Mouse (Mus musculus) naive thymus-derived CD4-positive, alpha-beta T cell, adult 2 months (primary cell): ENCODE results near the gene Galnt6.

Experiments used
- DNase-seq: peaks from one replicate; pipeline ENCODE4 v3.0.0-alpha.2; 2011; ENCODE audit warnings: low read depth

Gene Galnt6

GRCm38 (mm10) chr15:100683041-100683440, 46.1 kb downstream of the Galnt6 start:
- peak; percentile 96 for DNase-seq

GRCm38 (mm10) chr15:100681770-100682169, 47.4 kb downstream of the Galnt6 start:
- no peak for DNase-seq

DNA sequence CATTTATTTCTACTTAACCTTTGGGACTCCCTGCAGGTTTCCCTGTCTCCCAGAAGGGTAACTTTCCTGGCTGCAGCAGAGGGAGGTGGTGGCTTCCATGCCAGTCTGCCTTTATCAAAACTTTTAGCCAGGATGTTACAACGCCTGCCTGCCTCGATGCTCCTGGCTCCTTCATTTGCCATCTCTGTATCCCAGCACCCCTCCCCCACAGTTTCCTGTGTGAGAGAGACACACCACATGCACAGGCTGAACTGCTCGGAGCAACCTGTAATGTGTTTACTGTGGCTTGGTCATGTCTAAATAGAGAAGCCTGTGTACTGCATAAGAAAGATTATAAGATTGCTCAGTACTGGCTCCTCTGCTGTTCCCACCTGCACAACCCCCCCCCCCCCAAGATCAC, 48.8 kb downstream of the Galnt6 start:
- no peak for DNase-seq

DNA sequence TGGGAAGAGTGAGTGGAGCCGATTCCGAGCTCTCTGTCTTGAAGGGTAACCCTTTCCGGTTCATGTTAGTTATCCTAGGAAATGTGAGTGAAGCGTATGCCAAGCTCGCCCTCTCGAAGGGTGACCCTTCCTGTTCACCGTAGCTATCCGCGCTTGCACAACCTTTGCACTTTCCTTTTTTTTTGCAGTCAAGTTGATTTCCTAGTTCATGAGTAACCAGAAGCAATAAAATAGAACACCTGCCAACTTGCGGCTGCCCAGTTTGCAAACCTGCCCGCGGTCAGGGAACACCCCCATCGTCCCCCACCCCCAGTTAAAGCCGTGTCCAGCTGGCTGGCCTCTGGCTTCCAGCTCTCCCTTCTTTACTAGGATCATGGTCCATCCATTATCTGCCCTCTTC, 50.2 kb downstream of the Galnt6 start:
- DNase-seq: no peak

DNA sequence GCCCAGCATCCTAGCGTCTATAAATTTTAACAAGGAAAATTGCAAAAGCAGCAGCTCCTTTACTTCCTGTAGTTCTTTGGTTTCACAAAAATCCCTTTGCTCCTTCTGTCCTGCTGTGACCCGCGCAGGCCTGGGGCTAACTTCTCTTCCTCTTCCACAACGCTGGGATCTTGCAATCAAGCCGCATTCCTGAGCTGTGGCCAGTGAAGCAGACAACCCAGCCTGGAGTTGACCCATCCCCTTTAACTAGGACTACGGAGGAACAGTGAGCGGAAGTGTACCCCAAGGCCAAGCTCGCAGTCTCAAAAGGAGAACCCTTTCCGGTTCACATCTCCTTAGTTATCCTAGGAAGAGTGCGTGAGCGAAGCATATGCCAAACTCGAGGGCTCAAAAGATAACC, 50.6 kb downstream of the Galnt6 start:
- DNase-seq: no peak

GRCm38 (mm10) chr15:100677675-100678074, 51.5 kb downstream of the Galnt6 start:
- DNase-seq: no peak

DNA sequence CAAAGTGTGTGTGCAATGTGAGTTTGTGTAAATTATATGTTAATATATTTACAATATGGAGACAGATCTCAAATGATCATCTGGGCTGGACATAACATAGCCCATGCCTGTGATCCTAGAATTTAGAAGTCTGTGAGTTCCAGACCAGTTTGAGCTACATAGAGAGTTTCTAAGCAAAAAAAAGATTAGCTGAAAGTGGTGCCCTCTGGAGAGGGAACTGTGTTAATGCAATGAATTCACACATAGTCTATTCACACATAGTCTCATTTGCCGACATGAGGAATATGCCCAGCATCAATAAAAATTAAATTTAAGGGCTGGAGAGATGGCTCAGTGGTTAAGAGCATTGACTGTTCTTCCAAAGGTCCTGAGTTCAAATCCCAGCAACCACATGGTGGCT, 52.7 kb downstream of the Galnt6 start:
- DNase-seq: peak; percentile 51

DNA sequence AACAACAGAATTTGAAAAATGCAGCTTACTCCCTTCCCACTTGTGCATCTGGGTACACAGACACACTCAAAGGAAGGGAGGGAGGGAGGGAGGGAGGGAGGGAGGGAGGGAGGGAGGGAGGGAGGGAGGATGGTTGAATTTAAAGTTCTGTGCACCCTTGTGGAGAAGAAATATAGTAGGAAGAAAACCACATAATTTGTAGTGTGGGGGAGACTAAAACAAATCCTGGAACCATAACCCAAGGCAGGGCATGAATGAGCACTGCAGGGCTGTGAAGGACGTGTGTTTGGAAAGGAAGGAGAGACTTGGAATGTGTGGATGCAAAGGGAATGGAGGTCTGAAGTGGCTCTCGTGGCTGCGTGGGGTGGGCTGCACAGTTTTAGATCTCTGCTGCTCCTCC, 53.7 kb downstream of the Galnt6 start:
- no peak for DNase-seq

- DNase-seq: no peak
Observed at GRCm38 (mm10) chr15:100674566-100674965, 54.6 kb downstream of the Galnt6 start.

- DNase-seq: no peak
Observed at GRCm38 (mm10) chr15:100673585-100674391, 55.4 kb downstream of the Galnt6 start.

DNA sequence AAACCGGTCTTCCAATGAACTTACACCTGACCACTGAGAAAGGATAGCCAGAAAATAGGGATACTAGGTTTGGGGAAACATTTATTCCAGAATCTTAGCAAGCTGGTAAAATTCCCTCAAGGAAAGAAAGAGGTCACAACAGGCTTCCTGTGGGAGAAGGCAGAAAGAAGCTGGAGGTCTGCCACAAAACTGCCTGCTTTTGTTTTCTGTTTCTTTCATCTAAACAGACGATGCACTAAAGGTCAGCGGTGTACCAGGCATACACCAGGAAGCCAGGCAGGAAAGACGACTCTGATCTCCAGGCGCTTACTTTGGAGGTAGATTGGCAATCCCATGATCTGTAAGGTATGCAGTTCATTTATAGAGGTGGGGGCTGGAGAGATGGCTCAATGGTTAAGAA, 58.3 kb downstream of the Galnt6 start:
- DNase-seq: no peak

DNA sequence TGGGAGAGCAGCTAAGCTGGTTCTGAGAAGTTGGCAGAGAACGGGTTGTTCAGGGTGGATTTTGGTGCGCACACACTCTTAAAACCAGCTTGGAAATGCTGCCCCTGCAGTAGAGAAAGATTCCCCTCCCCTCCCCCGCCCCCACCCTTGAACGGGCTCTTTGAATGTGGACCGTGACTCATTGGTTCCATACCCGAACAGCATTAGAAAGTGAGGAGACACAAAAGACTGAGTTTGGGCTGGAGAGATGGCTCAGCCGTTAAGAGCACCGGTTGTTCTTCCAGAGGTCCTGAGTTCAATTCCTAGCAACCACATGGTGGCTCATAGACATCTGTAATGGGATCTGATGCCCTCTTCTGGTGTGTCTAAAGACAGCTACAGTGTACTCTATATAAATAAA, 59.2 kb downstream of the Galnt6 start:
- DNase-seq: peak; percentile 60

DNA sequence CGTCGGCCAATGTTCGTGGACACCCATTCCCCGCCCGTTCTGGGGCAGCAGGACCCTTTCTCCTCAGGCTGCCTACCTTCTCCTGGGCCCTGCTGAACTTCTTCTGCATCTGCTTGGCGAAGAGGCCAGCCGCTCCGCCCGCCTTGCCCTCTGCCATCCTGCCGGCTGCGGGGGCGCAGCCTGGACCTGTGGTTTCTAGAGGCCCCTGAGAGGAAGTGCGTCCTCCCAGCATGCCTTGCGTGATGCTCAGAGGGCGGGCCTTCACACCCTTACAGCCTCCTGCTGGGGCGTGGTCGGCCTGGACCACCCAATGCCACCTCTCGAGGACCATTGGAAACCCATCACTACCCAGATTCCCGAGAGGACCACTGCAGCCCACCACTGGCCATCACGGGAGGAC, 59.8 kb downstream of the Galnt6 start, which contains the start of gene Bin2:
Bin2 (minus strand) TSS at position 217 of the 400 bp plus-strand sequence.
- peak; percentile 83 for DNase-seq

DNA sequence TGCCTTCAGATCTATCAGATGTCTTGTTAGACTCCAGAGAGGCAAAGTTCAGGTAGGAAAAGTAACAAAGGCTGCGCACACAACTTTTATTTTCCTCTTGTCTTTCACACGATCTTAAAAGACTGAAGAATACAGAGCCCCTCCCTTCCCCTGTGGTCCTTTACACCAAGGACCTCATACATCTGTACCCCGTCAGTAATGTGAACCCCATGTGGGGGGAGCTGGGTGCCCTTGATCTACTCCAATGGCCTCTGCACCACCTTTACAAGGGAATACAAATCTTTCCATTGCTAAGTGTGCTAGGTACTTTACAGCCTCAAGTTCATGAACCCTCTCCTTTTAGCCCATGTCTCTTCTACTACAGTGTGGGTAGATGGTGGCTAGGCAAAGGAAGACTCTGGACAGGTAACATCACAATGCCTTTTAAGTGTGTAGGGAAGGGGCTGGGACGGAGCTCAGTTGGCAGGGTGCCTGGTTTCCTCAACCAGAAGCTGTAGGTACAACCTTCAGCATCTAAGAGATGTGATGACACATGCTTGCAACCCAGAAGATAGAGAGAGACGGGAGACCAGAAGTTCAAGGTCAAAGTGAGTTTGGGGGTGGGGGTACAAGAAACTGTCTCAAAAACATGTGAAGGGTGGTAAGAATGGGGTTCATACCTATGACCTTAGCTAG, 61.2 kb downstream of the Galnt6 start:
- peak; percentile 78 for DNase-seq

- no peak for DNase-seq
Observed at GRCm38 (mm10) chr15:100667420-100667819, 61.8 kb downstream of the Galnt6 start.

GRCm38 (mm10) chr15:100666851-100667250, 62.3 kb downstream of the Galnt6 start:
- no peak for DNase-seq

DNA sequence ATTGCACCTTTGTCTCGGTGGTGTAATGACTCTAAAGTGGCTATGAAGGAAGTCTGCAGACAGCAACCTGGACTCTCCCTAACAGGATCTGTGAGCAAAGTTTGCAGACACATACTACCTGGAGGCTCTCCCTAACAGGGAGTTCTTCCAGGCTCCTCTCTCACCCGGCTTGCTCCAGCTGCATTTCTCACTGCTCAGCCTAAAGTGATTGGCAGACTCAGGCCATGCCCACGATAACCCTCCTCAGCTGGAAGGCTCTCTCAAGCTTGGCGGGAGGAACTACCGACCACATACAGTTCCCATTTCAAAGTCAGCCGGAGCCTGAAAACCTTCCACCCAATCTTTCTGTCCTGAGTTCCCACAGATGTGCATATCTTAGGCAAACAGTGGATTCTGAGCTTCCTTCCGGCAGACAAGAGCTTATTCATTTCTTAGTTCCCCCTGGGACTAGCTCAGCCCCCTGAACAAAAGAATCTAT, 62.9 kb downstream of the Galnt6 start:
- DNase-seq: peak; percentile 50

DNA sequence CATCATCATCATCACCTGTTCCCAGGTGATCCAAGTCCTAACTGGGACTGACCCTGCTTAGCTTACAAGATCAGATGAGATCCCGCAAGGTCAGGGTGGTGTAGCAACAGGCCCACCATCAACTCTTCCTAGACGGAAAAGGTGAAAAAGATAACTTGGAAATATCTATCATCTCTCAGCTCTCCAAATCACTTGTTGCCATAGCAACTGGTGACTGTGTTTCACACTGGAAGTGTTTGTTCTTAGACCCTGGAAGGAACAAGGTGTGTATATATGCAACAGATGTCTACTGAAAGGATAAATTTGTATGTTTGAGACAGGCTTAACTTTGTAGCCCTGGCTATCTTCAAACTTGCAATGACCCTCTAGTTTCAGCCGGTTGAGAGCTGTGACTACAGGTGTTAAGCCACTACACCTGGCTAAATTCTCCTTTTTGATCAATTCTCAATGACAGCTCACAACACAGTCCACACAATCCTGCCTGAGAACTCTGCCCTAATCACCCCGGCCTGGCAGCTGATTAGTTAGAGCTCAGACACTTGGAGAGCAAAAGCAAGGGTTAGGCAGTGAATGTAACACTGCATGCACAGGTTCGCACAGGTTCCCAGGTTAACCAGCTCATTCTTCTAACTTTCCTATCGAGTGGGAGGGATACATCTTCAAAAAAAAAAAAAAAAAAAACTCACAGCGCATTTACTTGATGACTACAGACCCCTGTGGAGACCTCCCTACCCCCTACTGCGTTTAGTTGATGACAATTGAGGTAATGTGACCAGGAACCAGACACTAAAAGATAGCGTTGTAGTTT, 63.6 kb downstream of the Galnt6 start:
- DNase-seq: peak; percentile 75

DNA sequence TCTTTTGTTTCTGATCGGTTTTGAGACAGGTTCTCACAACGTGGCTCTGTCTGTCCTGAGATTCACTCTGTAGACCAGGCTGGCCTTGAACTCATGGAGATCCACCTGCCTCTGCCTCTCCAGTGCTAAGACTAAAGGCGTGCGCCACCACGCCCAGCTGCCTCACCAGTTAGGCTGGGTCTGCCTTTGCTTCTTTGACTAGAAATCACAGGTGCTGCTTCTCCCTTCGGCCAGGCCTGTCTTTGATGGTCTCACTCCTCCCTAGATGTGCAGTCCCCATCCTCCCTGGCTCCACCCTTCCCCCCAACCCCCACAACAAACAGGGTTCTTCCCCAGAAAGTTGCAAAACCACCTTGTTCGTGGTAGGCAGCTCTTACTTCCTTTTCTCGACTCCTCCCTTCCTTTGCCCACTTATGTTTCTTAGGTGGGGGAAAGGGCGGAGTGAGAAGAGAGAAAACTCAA, 64.3 kb downstream of the Galnt6 start:
- DNase-seq: peak; percentile 83

DNA sequence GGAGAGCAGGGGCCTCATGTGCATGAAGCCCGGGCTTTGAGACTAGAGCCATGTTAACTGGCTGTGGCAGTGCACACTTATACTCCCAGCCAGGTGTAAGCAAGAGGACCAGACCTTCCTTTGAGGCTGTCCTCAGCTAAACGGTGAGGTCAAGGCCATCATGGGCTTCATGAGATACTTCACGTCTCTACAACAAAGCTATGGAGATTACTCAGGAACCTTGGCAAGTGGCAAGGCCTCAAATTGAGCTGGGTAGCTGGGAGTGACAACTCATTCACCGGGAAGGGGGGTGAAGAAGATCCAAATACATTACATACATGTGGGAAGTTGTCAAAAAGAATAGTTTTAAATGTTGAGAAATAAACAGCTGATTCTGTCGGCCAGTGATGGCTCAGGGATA, 68.4 kb downstream of the Galnt6 start:
- no peak for DNase-seq

GRCm38 (mm10) chr15:100660306-100660705, 68.9 kb downstream of the Galnt6 start:
- DNase-seq: no peak

GRCm38 (mm10) chr15:100655201-100655600, 74.0 kb downstream of the Galnt6 start:
- no peak for DNase-seq
